Mouse (Mus musculus) ovary, adult 18-20 months (tissue): ENCODE results near the gene S100a4.

ENCODE experiments used
- DNase-seq: peaks from one replicate; pipeline ENCODE4 v3.0.0; 2022; ENCODE audit warnings: low spot score, mixed read lengths

Gene S100a4

GRCm38 (mm10) chr3:90603623-90604022 is at the start of gene S100a4:
S100a4 (plus strand) TSS chr3:90603771.
- DNase-seq = no peak

- no peak for DNase-seq
Observed at GRCm38 (mm10) chr3:90555954-90556353, 47.6 kb upstream of the S100a4 start.

GRCm38 (mm10) chr3:90560008-90560628 is 43.5 kb upstream of the S100a4 start, which contains the start of gene S100a3:
S100a3 (plus strand) TSS chr3:90560578.
- DNase-seq = no peak

- DNase-seq = no peak
Observed at GRCm38 (mm10) chr3:90574691-90575090, 28.9 kb upstream of the S100a4 start.

- no peak for DNase-seq
Observed at GRCm38 (mm10) chr3:90575320-90575719, 28.3 kb upstream of the S100a4 start.

- no peak for DNase-seq
Observed at GRCm38 (mm10) chr3:90576351-90577001, 27.1 kb upstream of the S100a4 start.

GRCm38 (mm10) chr3:90579433-90579832 is 24.1 kb upstream of the S100a4 start:
- no peak for DNase-seq

- no peak for DNase-seq
Observed at GRCm38 (mm10) chr3:90581141-90581540, 22.4 kb upstream of the S100a4 start.

GRCm38 (mm10) chr3:90582156-90582555 is 21.4 kb upstream of the S100a4 start:
- DNase-seq = no peak

- no peak for DNase-seq
Observed at GRCm38 (mm10) chr3:90582556-90582955, 21.0 kb upstream of the S100a4 start.

- DNase-seq = no peak
Observed at GRCm38 (mm10) chr3:90583893-90584292, 19.7 kb upstream of the S100a4 start.

- peak; percentile 44 for DNase-seq
Observed at GRCm38 (mm10) chr3:90585595-90585994, 18.0 kb upstream of the S100a4 start.

- DNase-seq = no peak
Observed at GRCm38 (mm10) chr3:90586016-90586643, 17.4 kb upstream of the S100a4 start.

GRCm38 (mm10) chr3:90586906-90587305 is 16.7 kb upstream of the S100a4 start:
- peak; percentile 76 for DNase-seq

- DNase-seq = no peak
Observed at GRCm38 (mm10) chr3:90587361-90588101, 16.0 kb upstream of the S100a4 start.

- DNase-seq = no peak
Observed at GRCm38 (mm10) chr3:90589390-90589789, 14.2 kb upstream of the S100a4 start.

- DNase-seq = no peak
Observed at GRCm38 (mm10) chr3:90589947-90590346, 13.6 kb upstream of the S100a4 start, which contains the start of gene S100a2. S100a2 (plus strand) TSS chr3:90590247.

- no peak for DNase-seq
Observed at GRCm38 (mm10) chr3:90594466-90594865, 9.1 kb upstream of the S100a4 start.

GRCm38 (mm10) chr3:90595556-90595955 is 8.0 kb upstream of the S100a4 start:
- DNase-seq = no peak

- no peak for DNase-seq
Observed at GRCm38 (mm10) chr3:90596810-90597209, 6.8 kb upstream of the S100a4 start.

- DNase-seq = no peak
Observed at GRCm38 (mm10) chr3:90597736-90598135, 5.8 kb upstream of the S100a4 start.

- no peak for DNase-seq
Observed at GRCm38 (mm10) chr3:90598212-90598611, 5.4 kb upstream of the S100a4 start.
